Mouse (Mus musculus) frontal cortex, postnatal 10 days (tissue): Measurements from ENCODE around the gene Slc25a4.

Experiments
- DNase-seq, 2 experiments: peaks; one replicate each; pipeline ENCODE4 v3.0.0; 2022; ENCODE audit warnings: low spot score in 2 of 2, mixed read lengths in 1 of 2

Slc25a4 gene

DNA sequence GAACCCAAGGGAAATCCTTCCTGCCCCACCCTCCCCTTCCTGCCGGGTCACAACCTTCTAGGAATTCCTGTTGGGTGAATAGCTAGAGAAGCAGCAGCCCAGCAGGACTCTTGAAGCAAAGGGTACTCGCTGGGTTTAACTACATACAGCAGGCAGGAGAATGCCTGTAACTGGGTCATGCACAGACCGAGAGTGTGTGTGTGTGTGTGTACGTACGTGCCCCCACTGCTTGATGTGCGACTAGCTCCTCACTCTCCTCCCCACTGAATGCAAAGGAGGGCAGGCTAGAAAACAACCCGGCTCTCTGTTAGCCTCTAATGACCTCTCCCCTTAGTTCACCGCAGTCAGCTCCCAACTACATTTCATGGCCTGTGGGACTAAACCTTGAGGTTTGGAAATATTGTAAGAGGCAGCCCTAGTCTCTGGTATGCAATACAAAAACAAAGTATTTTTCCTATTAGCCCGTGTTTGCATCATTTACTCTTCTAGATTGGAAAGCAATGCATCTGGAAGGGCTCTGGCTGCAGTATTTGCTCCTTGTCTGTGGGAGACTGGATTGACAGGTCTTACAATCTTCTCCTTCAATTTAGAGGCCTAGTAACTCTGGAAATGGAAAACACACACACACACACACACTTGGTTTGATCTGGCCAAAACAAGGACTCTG, 6.0 kb downstream of the Slc25a4 start:
- no peak for DNase-seq

DNA sequence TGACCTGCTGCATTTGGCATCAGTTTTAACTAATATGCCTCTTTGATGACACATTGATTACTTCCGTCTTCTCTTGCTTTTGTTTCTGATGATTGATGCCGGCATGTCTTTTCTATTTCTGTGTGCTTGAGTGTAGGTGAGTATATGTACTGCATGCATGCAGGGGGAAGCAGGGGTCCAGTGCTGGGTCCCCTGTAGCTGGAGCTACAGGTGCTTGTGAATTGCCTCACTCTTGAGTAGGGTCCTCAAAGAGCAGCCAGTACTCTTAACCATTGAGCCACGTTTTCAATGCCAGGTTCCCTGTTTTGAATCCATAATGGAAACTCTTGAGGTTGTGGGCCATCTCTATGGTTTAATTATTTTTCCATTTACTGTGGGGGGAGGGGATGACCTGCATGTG, 6.8 kb downstream of the Slc25a4 start:
- no peak for DNase-seq

DNA sequence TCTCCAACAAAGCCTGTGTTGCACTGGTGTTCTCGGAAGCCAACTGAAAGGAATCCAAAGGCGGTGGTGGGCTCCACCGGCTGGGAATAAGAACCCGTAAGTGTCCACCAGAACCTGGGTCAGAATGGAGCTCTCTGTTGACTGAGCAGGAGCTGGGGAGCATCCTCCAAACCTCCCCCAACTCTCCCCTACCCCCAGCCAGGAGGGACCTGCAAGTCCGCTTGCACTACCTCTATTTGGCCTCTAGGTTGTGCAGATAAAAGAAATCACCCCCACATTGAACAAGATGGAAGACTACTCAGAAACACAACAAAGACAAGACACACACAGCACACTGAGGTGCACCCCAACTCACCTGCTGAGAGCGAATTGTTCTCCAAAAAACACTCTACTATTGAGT, 8.7 kb downstream of the Slc25a4 start:
- DNase-seq, result no peak

DNA sequence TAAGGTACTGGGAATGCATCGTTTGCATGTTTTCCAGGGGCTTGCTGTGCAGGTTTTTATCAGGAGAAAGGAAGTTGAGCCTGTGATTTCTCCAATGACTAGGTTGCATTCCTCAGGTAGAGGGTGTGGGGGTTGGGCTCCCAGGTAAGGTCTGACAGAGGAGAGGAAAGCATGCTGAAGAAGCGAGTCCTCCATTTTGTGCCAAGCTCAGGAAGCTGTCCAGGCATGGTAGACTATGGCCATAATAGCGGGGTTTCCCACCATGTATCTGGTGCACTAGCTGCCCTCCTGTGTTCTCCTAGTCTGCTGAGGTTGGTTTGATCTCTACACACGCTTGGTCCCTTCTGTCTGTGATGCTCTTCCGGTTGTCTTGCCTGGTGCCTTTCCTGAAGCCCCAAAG, 13.4 kb downstream of the Slc25a4 start:
- DNase-seq, result no peak

DNA sequence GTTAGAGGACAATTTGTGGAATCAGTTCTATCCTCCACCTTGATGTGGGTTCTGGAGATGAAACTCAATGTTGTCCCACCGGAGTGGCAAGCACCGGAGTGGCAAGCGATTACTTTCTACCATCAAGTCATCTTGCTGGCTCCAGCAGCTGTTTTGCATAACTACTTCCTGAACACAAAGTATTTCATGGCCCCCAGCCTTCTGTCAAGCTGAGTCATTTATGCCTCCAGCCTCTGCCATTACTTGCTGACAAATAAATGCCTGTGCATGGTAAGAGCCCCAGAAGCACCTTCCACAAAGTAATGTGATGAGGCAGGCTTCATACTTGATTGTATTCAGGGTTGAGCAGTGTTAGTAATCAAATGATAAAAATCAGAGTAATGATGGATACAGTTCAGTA, 14.2 kb downstream of the Slc25a4 start:
- DNase-seq, result no peak

DNA sequence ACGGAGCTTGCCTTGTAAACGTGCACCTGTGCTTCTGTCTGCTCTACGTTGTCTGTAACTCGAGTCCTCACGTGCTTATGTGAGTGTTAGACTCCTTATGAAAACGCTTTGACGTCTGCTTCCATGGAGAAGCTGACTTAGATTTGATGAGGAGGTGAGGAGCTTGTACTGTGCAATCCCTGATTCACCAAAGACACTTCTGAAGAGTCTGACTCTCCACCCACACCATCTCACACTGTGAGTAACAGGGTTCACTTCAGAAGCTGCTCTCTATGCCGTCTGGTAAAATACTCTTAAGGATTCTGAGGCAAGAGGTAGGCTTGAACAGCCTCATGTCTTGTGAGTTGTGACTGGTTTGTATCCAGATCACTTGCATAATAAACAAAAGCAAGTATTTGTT, 18.0 kb downstream of the Slc25a4 start:
- DNase-seq, result no peak

DNA sequence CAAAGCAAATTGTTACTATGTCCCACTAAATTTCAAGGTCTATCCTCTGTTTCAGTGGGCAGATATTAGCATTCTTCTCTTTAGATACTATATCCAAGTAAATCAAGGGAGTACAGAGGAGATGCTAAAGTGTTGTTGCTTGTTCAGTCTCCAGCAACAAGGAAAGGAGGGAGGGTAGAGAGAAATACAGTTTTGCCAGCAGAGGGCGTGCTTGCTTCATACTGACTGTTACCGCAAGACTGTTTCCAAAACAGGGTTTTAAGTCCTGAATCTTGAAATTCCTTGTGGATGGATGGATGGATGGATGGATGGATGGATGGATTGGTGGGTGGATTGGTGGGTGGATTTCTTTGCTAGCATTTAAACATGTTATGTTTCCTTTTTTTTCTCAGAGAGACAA, 25.7 kb downstream of the Slc25a4 start:
- peak in 1 of 2 experiments; percentile 44 for DNase-seq

DNA sequence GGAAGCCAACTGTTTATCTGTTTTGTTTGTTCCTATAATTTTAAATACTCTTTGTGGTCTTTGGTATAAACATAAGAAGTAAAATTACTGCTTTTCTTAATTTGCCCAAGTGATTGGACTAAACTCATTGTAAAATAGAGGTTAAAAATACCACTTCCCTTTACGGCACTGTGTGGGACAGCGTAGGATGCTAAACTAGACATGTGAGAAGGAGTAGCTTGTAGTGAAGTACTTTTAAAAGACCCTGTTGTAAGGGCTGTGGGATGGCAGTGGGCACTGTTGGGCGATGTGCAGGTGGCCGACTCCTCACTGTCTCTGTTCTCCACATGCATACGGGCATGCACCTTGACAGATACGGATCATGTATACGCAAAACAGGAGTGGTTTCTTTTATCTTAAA, 30.9 kb downstream of the Slc25a4 start:
- no peak for DNase-seq

DNA sequence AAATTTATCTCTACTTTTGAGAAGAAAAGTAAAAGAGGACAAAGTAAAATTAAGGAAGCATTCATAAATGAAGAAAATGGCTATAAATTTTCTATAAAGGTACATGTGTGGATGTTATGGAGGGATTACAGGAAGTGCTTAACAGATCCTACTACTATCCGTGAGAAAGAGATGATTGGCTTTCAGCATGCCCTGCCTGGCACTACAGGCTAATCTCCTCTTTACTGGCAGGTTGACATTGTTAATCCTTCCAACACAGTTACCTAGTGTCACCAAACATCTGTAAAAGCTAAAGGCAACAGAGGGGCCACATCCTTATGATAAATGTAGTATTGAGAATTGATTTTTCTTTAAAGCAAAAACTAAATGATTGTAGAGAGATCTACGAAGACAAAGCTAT, 37.4 kb downstream of the Slc25a4 start:
- DNase-seq, result no peak

DNA sequence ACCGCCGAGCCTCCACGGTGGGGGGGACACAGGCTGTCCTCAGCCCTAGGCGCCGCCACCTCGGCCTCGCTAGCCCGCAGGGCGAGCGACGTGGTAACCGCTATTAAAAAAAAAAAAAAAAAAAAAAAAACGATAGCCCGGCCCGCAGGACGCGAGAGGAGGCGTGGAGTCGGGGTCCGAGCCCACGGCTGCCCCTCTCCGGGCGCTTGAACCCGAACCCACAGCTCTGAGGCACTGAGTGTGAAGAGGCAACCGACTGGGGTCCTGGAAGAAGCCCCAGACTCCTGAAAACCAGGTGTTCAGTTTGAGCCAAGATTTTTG, 47.3 kb downstream of the Slc25a4 start:
- DNase-seq, result no peak

DNA sequence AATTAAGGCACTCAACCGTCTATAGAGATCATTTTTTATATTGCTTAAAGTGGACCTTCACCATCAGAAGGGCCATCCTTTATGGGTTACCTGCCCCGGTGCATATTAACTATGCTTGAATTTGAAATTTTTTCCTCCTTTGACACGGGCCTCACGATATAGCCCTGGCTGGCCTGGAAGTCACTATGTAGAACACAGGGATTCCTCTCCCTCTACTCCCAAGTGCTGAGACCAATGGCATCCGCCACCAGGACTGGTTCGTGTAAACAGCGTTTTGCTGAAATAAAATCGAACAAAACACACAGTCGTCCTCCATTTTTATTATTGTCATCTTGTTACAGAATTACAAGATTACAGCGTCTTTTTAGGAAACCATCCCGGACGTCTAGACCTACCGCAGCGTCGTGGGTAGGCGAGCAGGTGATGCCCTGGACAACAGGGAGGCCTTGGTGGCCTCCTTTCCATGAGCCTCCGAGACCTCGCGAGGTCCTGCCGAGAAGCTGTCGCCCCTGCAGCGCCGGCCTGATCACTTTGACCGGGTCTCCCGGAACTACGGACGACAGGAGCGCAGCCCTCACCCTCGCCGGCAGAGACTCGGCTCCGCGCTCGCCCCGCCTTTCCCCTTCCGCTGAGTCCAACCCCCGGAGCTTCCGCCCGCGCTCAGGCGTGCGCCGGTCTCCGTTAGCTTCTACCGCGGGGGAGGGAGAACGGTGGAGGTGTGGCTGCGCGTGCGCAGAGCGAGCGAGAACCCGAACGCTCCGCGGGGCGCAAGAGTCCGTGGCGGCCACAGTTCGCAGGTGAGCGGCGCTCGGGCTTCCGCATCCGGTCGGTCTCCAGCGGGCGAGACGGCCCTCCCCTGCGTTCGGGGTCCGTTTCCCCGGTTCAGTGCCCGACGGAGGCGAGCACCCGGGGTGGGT, 47.9 kb downstream of the Slc25a4 start:
- peak; percentile 90 to 95 for DNase-seq
